Mouse (Mus musculus) stomach, embryonic 14.5 days (tissue): Measurements from ENCODE around the gene Macc1. TPM values are rescaled to one million over a fixed set of nuclear protein-coding genes. Genes with fewer than 3 reads are reported as not detected.

Experiments used
- ATAC-seq: fragments of 200-750 bp; cut with Nextera tagmentation; 2 replicates; pipeline ENCODE4 v1.8.0; 2017; ENCODE audit warnings: low read depth, moderate TSS enrichment; ENCODE audit not compliant: insufficient number of reproducible peaks, insufficient read depth, low FRiP score
- H3K27ac ChIP-seq: fragments of 300-500 bp; sonication (generic); 2 replicates; pipeline ENCODE4 v1.5.1; 2014; ENCODE audit warnings: mild to moderate bottlenecking, low read length, moderate library complexity, mixed read lengths
- H3K27me3 ChIP-seq: fragments of 300-500 bp; sonication (generic); 2 replicates; pipeline ENCODE4 v1.6.1; 2014; ENCODE audit warnings: low read length, control low read depth, mixed read lengths; ENCODE audit not compliant: control insufficient read depth, insufficient read depth
- H3K36me3 ChIP-seq: fragments of 300-500 bp; sonication (generic); 2 replicates; pipeline ENCODE4 v1.6.1; 2014; ENCODE audit warnings: mild to moderate bottlenecking, control low read depth, low read length, moderate library complexity, mixed read lengths; ENCODE audit not compliant: control insufficient read depth, insufficient read depth
- H3K4me1 ChIP-seq: fragments of 300-500 bp; sonication (generic); 2 replicates; pipeline ENCODE4 v1.6.1; 2014; ENCODE audit warnings: low read length, control low read depth, mixed read lengths; ENCODE audit not compliant: control insufficient read depth, insufficient read depth
- H3K4me2 ChIP-seq: fragments of 300-500 bp; sonication (generic); replicated peaks from 2 replicates; pipeline ENCODE4 v1.6.1; 2014; ENCODE audit warnings: low read depth, low read length, control low read depth
- H3K4me3 ChIP-seq: fragments of 300-500 bp; sonication (generic); 2 replicates; pipeline ENCODE4 v1.5.1; 2014; ENCODE audit warnings: low read depth, low read length, control low read depth
- H3K9ac ChIP-seq: fragments of 300-500 bp; sonication (generic); replicated peaks from 2 replicates; pipeline ENCODE4 v1.6.1; 2014; ENCODE audit warnings: low read depth, mild to moderate bottlenecking, control low read depth, low read length, moderate library complexity, mixed read lengths
- H3K9me3 ChIP-seq: fragments of 300-500 bp; sonication (generic); 2 replicates; pipeline ENCODE4 v1.6.1; 2016; ENCODE audit warnings: low read depth, low read length, control low read depth; ENCODE audit not compliant: control insufficient read depth
- WGBS: fragments of 180-500 bp; shearing (Covaris S2); extraction: QIAGEN DNeasy Blood & Tissue Kit; methylation state at CpG from one replicate; pipeline ENCODE4 v1.1.7; 2014; 5-methylcytosine and 5-hydroxymethylcytosine counted together
- polyA plus RNA-seq: library from polyadenylated mRNA; unstranded; fragments of >200 nt; fragmentation: Nextera tagmentation; extraction: Ambion mirVana; gene quantifications from 2 replicates; pipeline ENCODE4 v1.2.1, GENCODE M21; 2014

Gene Macc1
- polyA plus RNA-seq = 5.2 and 5.8 TPM in 2 replicates

DNA sequence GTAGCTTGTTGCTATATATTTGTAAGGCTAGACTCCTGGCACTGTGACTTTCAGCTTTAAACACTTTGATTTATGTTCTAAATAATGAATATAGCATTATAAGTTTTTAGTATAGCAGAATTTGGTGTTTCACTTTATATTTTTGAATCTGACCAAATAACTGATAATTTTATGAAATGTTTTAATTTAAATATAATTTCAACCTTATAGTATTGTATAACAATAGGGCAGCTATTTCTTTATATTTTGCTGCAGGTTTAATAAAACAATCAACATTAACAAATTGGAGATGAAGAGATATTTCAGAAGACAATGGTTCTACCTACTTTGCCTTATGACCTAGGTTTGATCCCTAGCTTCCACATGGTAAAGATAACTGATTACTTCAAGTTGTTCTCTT lies at the start of gene Macc1:
Gene Macc1, plus strand, starts transcription at position 301 of the 400 bp plus-strand sequence.
- no peak within 1 kb of the TSS for H3K4me2 ChIP-seq
- H3K9me3 ChIP-seq = no peaks in the 10 kb centered on the region
- no peaks in the 10 kb centered on the region for H3K4me1 ChIP-seq
- no peak for ATAC-seq
- H3K4me3 ChIP-seq = no peak within 1 kb of the TSS
- no peak within 1 kb of the TSS for H3K27ac ChIP-seq
- H3K27me3 ChIP-seq = no peaks in the 10 kb centered on the region
- no peaks in the 10 kb centered on the region for H3K36me3 ChIP-seq
- H3K9ac ChIP-seq = no peak within 1 kb of the TSS

DNA sequence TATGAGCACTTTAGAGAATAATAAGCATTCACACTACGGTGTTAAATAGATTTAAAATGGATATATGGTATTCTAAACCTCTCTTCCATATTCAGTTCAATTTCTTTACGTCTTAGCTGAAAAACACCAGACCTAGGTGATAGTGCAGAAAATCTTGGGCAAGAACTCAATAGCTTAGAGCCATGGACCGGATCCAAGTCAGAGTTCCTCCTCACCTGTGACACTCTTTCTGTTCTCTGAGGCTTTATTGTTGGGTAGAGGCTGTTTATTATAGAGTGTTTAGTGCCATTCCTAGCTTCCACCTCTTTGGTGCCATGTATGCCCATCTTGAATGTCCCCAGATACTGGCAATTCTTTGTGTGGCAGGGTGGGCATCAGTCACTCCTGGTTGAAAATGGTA lies 49.6 kb upstream of the Macc1 start:
- no peak overlapping the region for H3K4me3 ChIP-seq
- 89% methylated on average over 3 of the region's 3 CpGs for WGBS
- ATAC-seq = no peak
- H3K4me1 ChIP-seq = no peaks in the 10 kb centered on the region
- no peak overlapping the region for H3K27ac ChIP-seq
- no peak overlapping the region for H3K9ac ChIP-seq
- H3K9me3 ChIP-seq = no peaks in the 10 kb centered on the region
- H3K36me3 ChIP-seq = no peaks in the 10 kb centered on the region
- no peak overlapping the region for H3K4me2 ChIP-seq
- no peaks in the 10 kb centered on the region for H3K27me3 ChIP-seq

DNA sequence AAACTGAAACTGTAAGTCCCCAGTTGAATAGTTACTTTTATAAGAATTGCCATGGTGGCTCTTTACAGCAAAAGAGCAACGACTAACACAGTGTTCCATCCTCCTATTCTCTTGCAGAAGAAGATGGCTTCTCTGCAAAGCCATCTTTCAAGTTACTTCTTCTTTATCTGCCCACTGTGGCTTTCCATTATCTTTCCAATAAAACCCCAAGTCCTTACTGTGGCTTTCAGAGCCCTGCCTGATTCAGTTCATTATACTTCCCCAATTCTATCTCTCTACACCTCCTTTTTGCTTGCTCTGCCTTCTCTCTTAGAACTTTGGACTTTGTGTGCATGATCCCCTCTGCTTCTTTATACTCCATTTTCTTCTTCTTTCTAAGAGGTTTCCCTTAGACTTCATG lies 45.3 kb upstream of the Macc1 start:
- no peak for ATAC-seq
- Histone ChIP-seq H3K27me3 (no peaks in the 10 kb centered on the region), H3K27ac (no peak overlapping the region), H3K36me3 (no peaks in the 10 kb centered on the region), H3K9ac (no peak overlapping the region), H3K4me1 (no peaks in the 10 kb centered on the region), H3K9me3 (no peaks in the 10 kb centered on the region), H3K4me3 (no peak overlapping the region), H3K4me2 (no peak overlapping the region)
- 81% methylated on average over 1 of the region's 1 CpGs for WGBS

DNA sequence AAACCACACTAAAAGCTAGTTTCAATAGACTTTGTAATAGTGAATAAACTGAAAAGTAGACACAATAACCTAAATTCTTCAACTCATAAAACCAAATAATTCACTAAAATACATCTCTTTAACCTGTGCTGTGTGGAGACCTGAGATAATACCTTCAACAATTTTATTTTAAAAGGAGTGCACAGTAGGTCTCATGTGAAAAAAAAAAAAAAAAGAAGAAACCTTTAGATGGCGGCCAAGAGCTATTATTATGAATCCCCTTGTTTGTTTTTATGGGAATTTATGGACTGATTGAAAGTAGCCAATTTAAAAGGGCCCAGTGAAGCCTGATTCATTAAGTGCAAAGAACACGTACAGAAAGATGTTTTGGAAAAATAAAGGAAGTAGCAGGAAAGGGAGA lies 44.0 kb upstream of the Macc1 start:
- H3K4me1 ChIP-seq = no peaks in the 10 kb centered on the region

DNA sequence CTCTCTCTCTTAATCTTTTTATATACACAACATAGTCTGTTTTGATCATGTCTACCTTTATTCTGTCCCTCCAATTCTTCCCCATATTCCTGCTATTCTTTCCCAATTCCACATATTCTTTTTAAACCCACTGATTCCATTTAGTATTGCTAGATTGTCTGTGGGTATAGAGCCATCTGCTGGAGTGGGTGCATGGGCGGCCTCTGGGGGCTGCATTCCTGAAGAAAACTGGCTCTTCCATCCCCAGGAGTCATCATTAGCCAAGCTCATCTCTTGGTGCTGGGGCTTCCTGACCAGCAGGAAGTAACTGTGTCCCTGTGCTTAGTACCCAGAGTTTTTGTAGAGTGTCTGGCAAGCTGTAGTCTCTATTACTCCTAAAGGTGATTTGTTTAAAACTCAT lies 42.1 kb upstream of the Macc1 start:
- H3K36me3 ChIP-seq = no peaks in the 10 kb centered on the region
- 76% methylated on average over 1 of the region's 1 CpGs for WGBS
- no peak overlapping the region for H3K9ac ChIP-seq
- H3K27me3 ChIP-seq = no peaks in the 10 kb centered on the region
- no peak for ATAC-seq
- no peaks in the 10 kb centered on the region for H3K4me1 ChIP-seq
- H3K27ac ChIP-seq = no peak overlapping the region
- no peak overlapping the region for H3K4me3 ChIP-seq
- H3K4me2 ChIP-seq = no peak overlapping the region
- no peaks in the 10 kb centered on the region for H3K9me3 ChIP-seq

More for the DNA sequence above, 44.0 kb upstream of the Macc1 start:
- Histone ChIP-seq H3K36me3 (no peaks in the 10 kb centered on the region), H3K9me3 (no peaks in the 10 kb centered on the region), H3K4me3 (no peak overlapping the region), H3K27me3 (no peaks in the 10 kb centered on the region), H3K4me2 (no peak overlapping the region), H3K27ac (no peak overlapping the region), H3K9ac (no peak overlapping the region)
- WGBS = 75% methylated on average over 2 of the region's 2 CpGs
- ATAC-seq = no peak

DNA sequence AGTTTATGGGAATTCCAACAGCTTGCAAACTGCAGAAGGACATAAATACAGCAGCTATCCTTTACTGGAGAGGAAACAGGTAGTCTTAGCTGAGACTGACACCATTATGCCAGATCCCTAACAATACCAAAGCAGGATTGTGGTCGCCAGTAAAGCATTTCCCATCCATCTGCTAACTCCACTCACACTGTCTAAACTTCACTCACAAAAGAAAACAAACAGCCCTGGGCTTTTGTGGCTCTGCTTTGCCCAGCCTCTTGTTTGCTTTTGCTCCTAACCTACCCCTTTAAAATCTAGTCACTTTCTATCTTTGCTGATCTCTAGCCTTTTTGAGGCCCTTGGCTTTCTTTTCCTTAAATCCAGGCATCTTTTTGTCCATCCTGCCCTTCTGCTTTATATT lies 40.5 kb upstream of the Macc1 start:
- no peaks in the 10 kb centered on the region for H3K9me3 ChIP-seq
- H3K9ac ChIP-seq = no peak overlapping the region
- WGBS = 8% methylated on average over 1 of the region's 1 CpGs

DNA sequence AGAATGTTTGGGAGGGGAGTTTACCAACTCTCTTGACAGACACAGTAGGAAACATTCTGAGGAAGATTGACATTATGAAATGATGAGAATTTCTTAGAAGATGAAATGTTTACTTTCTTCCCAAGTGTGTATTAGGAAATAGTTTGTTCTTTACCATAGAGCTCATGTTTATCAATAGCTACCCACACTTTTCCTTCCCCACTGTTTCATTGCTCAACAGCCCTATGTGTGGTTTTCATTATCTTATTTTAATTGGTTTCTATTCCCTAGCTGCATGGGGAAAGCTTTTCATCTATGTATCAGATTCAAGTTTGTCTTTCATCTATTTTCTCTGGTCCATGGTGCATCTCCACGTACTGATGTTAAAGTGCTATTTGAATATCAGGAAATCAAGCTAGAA lies 37.8 kb upstream of the Macc1 start:
- Histone ChIP-seq H3K27me3 (no peaks in the 10 kb centered on the region), H3K9ac (no peak overlapping the region), H3K36me3 (no peaks in the 10 kb centered on the region), H3K4me1 (no peaks in the 10 kb centered on the region), H3K4me2 (no peak overlapping the region), H3K27ac (no peak overlapping the region), H3K4me3 (no peak overlapping the region), H3K9me3 (no peaks in the 10 kb centered on the region)
- ATAC-seq = no peak
- WGBS = 89% methylated on average over 1 of the region's 1 CpGs

More for the DNA sequence above, 40.5 kb upstream of the Macc1 start:
- H3K4me3 ChIP-seq = no peak overlapping the region
- ATAC-seq = no peak
- H3K36me3 ChIP-seq = no peaks in the 10 kb centered on the region
- H3K27me3 ChIP-seq = no peaks in the 10 kb centered on the region
- H3K4me1 ChIP-seq = no peaks in the 10 kb centered on the region
- no peak overlapping the region for H3K27ac ChIP-seq
- no peak overlapping the region for H3K4me2 ChIP-seq

DNA sequence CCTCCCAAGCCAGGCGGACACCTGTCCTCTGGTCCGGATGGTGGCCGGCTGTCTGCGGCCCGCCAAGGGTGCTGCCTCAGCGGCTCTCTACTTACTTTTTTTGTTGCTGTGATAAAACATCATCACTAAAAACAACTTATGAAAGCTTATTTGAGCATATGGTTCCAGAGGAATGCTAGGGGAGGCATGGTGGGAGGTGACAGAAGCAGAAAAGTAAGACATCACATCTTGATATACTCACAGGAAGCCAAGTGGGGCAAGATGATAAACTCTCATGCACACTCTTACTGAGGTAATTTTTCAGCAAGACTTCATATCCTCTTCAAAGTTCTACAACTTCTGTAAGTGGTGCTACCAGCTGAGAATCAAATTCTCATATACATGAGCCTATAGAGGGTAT lies 22.5 kb upstream of the Macc1 start:
- 95% methylated on average over 5 of the region's 6 CpGs for WGBS
- H3K36me3 ChIP-seq = no peaks in the 10 kb centered on the region
- no peak overlapping the region for H3K4me3 ChIP-seq
- no peaks in the 10 kb centered on the region for H3K4me1 ChIP-seq
- no peaks in the 10 kb centered on the region for H3K9me3 ChIP-seq
- no peak overlapping the region for H3K27ac ChIP-seq
- H3K4me2 ChIP-seq = no peak overlapping the region
- ATAC-seq = no peak
- no peaks in the 10 kb centered on the region for H3K27me3 ChIP-seq
- no peak overlapping the region for H3K9ac ChIP-seq

DNA sequence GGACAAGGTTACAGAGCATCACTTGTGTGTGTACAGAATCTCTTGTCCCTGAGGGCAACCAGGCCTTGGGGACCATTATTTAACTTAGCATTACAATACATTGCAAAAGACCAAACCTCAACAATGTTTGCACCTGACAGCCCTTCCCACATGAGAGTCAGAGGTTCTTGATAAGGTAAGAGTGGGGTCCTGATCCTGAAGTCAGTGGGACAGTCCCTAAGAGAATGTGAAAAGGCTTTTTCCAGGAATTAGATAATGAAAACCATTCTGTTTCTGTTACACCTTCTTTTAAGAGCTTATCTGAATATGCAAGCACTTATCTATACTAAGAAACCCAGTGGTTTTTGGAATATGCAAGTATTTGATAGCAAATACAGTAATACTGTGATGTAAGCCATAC lies 10.5 kb upstream of the Macc1 start:
- H3K27ac ChIP-seq = no peak overlapping the region
- H3K4me3 ChIP-seq = no peak overlapping the region
- no peak overlapping the region for H3K4me2 ChIP-seq
- no peaks in the 10 kb centered on the region for H3K36me3 ChIP-seq
- no peaks in the 10 kb centered on the region for H3K27me3 ChIP-seq
- no peaks in the 10 kb centered on the region for H3K4me1 ChIP-seq
- no peaks in the 10 kb centered on the region for H3K9me3 ChIP-seq
- H3K9ac ChIP-seq = no peak overlapping the region
- peak; percentile 71; the same call in 1 of the 2 replicates for ATAC-seq
